Mouse (Mus musculus) neural tube, embryonic 13.5 days (tissue): ENCODE measurements at regions not wholly inside any gene's neighbourhood (a gene's known extent, or its start where the extent isn't known, plus 50 kb on each side); places are given as distances from the start of the nearest gene placed in this dataset.
A peak's percentile ranks its signal among the peaks of the same experiment; 100 is the strongest.

Source experiments
- ATAC-seq: fragments of 200-750 bp; cut with Nextera tagmentation; 2 replicates; pipeline ENCODE4 v1.8.0; 2017; ENCODE audit warnings: low read depth, mild to moderate bottlenecking, moderate TSS enrichment, moderate library complexity
- H3K27ac ChIP-seq: fragments of 300-500 bp; sonication (generic); replicated peaks from 2 replicates; pipeline ENCODE4 v1.5.1; 2015; ENCODE audit warnings: moderate library complexity, mild to moderate bottlenecking, inconsistent platforms
- H3K27me3 ChIP-seq: fragments of 300-500 bp; sonication (generic); 2 replicates; pipeline ENCODE4 v1.6.1; 2015; ENCODE audit warnings: mild to moderate bottlenecking, inconsistent platforms
- H3K36me3 ChIP-seq: fragments of 300-500 bp; sonication (generic); 2 replicates; pipeline ENCODE4 v1.6.1; 2015; ENCODE audit warnings: mild to moderate bottlenecking, inconsistent platforms
- H3K4me1 ChIP-seq: fragments of 300-500 bp; sonication (generic); replicated peaks from 2 replicates; pipeline ENCODE4 v1.6.1; 2015; ENCODE audit warnings: inconsistent platforms
- H3K4me2 ChIP-seq: fragments of 300-500 bp; sonication (generic); 2 replicates; pipeline ENCODE4 v1.6.1; 2015; ENCODE audit warnings: inconsistent platforms, mild to moderate bottlenecking, moderate library complexity
- H3K4me3 ChIP-seq: fragments of 300-500 bp; sonication (generic); 2 replicates; pipeline ENCODE4 v1.5.1; 2015; ENCODE audit warnings: mild to moderate bottlenecking, inconsistent platforms
- H3K9ac ChIP-seq: fragments of 300-500 bp; sonication (generic); 2 replicates; pipeline ENCODE4 v1.6.1; 2015; ENCODE audit warnings: moderate library complexity, mild to moderate bottlenecking, inconsistent platforms
- H3K9me3 ChIP-seq: fragments of 300-500 bp; sonication (generic); 2 replicates; pipeline ENCODE4 v1.6.1; 2016; ENCODE audit warnings: inconsistent platforms
- WGBS: fragments of 180-500 bp; shearing (Covaris S2); methylation state at CpG from one replicate; pipeline ENCODE4 v1.1.7; 2015; 5-methylcytosine and 5-hydroxymethylcytosine counted together

GRCm38 (mm10) chr10:66932544-66932943 lies 163.4 kb upstream of the Jmjd1c start:
- Histone ChIP-seq H3K4me3 (no peak overlapping the region), H3K27ac (no peak overlapping the region), H3K27me3 (no peaks in the 10 kb centered on the region), H3K4me1 (peaks cover 4% of the 10 kb centered on the region; the same call in 1 of the 2 replicates), H3K9me3 (no peaks in the 10 kb centered on the region), H3K36me3 (no peaks in the 10 kb centered on the region), H3K9ac (no peak overlapping the region), H3K4me2 (no peak overlapping the region)
- no peak for ATAC-seq
- 92% methylated on average over 6 of the region's 6 CpGs for WGBS

GRCm38 (mm10) chr10:66933689-66934088 lies 162.2 kb upstream of the Jmjd1c start:
- Histone ChIP-seq H3K4me1 (peaks cover 4% of the 10 kb centered on the region; the same call in 1 of the 2 replicates), H3K4me2 (no peak overlapping the region), H3K4me3 (no peak overlapping the region), H3K27me3 (no peaks in the 10 kb centered on the region), H3K9ac (no peak overlapping the region), H3K36me3 (no peaks in the 10 kb centered on the region), H3K27ac (no peak overlapping the region), H3K9me3 (no peaks in the 10 kb centered on the region)
- ATAC-seq = peak; percentile 61; the same call in 1 of the 2 replicates
- 42% methylated on average over 7 of the region's 7 CpGs for WGBS

- no peak for ATAC-seq
- no peaks in the 10 kb centered on the region for H3K27me3 ChIP-seq
- H3K4me2 ChIP-seq = no peak overlapping the region
- H3K9me3 ChIP-seq = no peaks in the 10 kb centered on the region
- H3K4me3 ChIP-seq = no peak overlapping the region
- no peak overlapping the region for H3K27ac ChIP-seq
- 73% methylated on average over 6 of the region's 6 CpGs for WGBS
- H3K36me3 ChIP-seq = no peaks in the 10 kb centered on the region
- peaks cover 4% of the 10 kb centered on the region; the same call in 1 of the 2 replicates for H3K4me1 ChIP-seq
- H3K9ac ChIP-seq = no peak overlapping the region
Observed at GRCm38 (mm10) chr10:66935731-66936130, 160.2 kb upstream of the Jmjd1c start.

- H3K4me1 ChIP-seq = peaks cover 4% of the 10 kb centered on the region; the same call in 1 of the 2 replicates
- H3K9me3 ChIP-seq = no peaks in the 10 kb centered on the region
- H3K36me3 ChIP-seq = no peaks in the 10 kb centered on the region
- H3K27ac ChIP-seq = no peak overlapping the region
- H3K4me2 ChIP-seq = no peak overlapping the region
- H3K27me3 ChIP-seq = no peaks in the 10 kb centered on the region
- no peak overlapping the region for H3K9ac ChIP-seq
- no peak overlapping the region for H3K4me3 ChIP-seq
- no peak for ATAC-seq
- 87% methylated on average over 13 of the region's 13 CpGs for WGBS
Observed at GRCm38 (mm10) chr10:66937116-66937515, 158.8 kb upstream of the Jmjd1c start.

- Histone ChIP-seq H3K36me3 (no peaks in the 10 kb centered on the region), H3K4me3 (no peak overlapping the region), H3K9me3 (no peaks in the 10 kb centered on the region), H3K27me3 (no peaks in the 10 kb centered on the region), H3K27ac (no peak overlapping the region), H3K4me1 (no peaks in the 10 kb centered on the region), H3K9ac (no peak overlapping the region), H3K4me2 (no peak overlapping the region)
- no peak for ATAC-seq
- 76% methylated on average over 6 of the region's 6 CpGs for WGBS
Observed at GRCm38 (mm10) chr10:66940368-66940767, 155.6 kb upstream of the Jmjd1c start.

- H3K9me3 ChIP-seq = no peaks in the 10 kb centered on the region
Observed at GRCm38 (mm10) chr10:66940922-66941321, 155.0 kb upstream of the Jmjd1c start.

GRCm38 (mm10) chr10:66941974-66942373 lies 154.0 kb upstream of the Jmjd1c start:
- no peak overlapping the region for H3K4me3 ChIP-seq
- ATAC-seq = no peak
- H3K27me3 ChIP-seq = no peaks in the 10 kb centered on the region
- no peak overlapping the region for H3K27ac ChIP-seq
- no peaks in the 10 kb centered on the region for H3K36me3 ChIP-seq
- no peaks in the 10 kb centered on the region for H3K4me1 ChIP-seq
- H3K9ac ChIP-seq = no peak overlapping the region
- 76% methylated on average over 3 of the region's 3 CpGs for WGBS
- no peak overlapping the region for H3K4me2 ChIP-seq
- no peaks in the 10 kb centered on the region for H3K9me3 ChIP-seq

More at GRCm38 (mm10) chr10:66940922-66941321, 155.0 kb upstream of the Jmjd1c start:
- ATAC-seq = no peak
- H3K4me2 ChIP-seq = no peak overlapping the region
- H3K4me1 ChIP-seq = no peaks in the 10 kb centered on the region
- no peaks in the 10 kb centered on the region for H3K27me3 ChIP-seq
- H3K4me3 ChIP-seq = no peak overlapping the region
- H3K9ac ChIP-seq = no peak overlapping the region
- no peaks in the 10 kb centered on the region for H3K36me3 ChIP-seq
- no peak overlapping the region for H3K27ac ChIP-seq
- 84% methylated on average over 5 of the region's 5 CpGs for WGBS

- H3K4me3 ChIP-seq = no peak overlapping the region
- H3K27me3 ChIP-seq = no peaks in the 10 kb centered on the region
- WGBS = 66% methylated on average over 5 of the region's 5 CpGs
- H3K9me3 ChIP-seq = no peaks in the 10 kb centered on the region
- H3K4me2 ChIP-seq = no peak overlapping the region
- no peak for ATAC-seq
- H3K4me1 ChIP-seq = no peaks in the 10 kb centered on the region
- no peaks in the 10 kb centered on the region for H3K36me3 ChIP-seq
- H3K9ac ChIP-seq = no peak overlapping the region
- no peak overlapping the region for H3K27ac ChIP-seq
Observed at GRCm38 (mm10) chr10:66943875-66944274, 152.1 kb upstream of the Jmjd1c start.

GRCm38 (mm10) chr10:66946161-66946560 lies 149.8 kb upstream of the Jmjd1c start:
- no peak for ATAC-seq
- Histone ChIP-seq H3K36me3 (no peaks in the 10 kb centered on the region), H3K9me3 (no peaks in the 10 kb centered on the region), H3K4me2 (no peak overlapping the region), H3K27ac (no peak overlapping the region), H3K4me3 (no peak overlapping the region), H3K27me3 (no peaks in the 10 kb centered on the region), H3K9ac (no peak overlapping the region), H3K4me1 (no peaks in the 10 kb centered on the region)
- 77% methylated on average over 2 of the region's 2 CpGs for WGBS

- Histone ChIP-seq H3K4me3 (no peak overlapping the region), H3K4me2 (no peak overlapping the region), H3K27ac (no peak overlapping the region), H3K27me3 (no peaks in the 10 kb centered on the region), H3K9ac (no peak overlapping the region), H3K36me3 (no peaks in the 10 kb centered on the region), H3K9me3 (no peaks in the 10 kb centered on the region), H3K4me1 (no peaks in the 10 kb centered on the region)
- 97% methylated on average over 2 of the region's 2 CpGs for WGBS
- no peak for ATAC-seq
Observed at GRCm38 (mm10) chr10:66948329-66948728, 147.6 kb upstream of the Jmjd1c start.

GRCm38 (mm10) chr10:66950441-66950840 lies 145.5 kb upstream of the Jmjd1c start:
- no peaks in the 10 kb centered on the region for H3K27me3 ChIP-seq
- H3K9me3 ChIP-seq = no peaks in the 10 kb centered on the region
- H3K4me3 ChIP-seq = no peak overlapping the region
- ATAC-seq = no peak
- H3K27ac ChIP-seq = no peak overlapping the region
- no peaks in the 10 kb centered on the region for H3K36me3 ChIP-seq
- no peak overlapping the region for H3K9ac ChIP-seq
- H3K4me2 ChIP-seq = no peak overlapping the region
- WGBS = 92% methylated on average over 4 of the region's 4 CpGs
- H3K4me1 ChIP-seq = 0 out of 2 replicates have a peak, but pooled peaks cover 3% of the 10 kb centered on the region

- 88% methylated on average over 8 of the region's 8 CpGs for WGBS
- no peaks in the 10 kb centered on the region for H3K9me3 ChIP-seq
- no peaks in the 10 kb centered on the region for H3K36me3 ChIP-seq
- ATAC-seq = no peak
- H3K27ac ChIP-seq = no peak overlapping the region
- H3K9ac ChIP-seq = no peak overlapping the region
- 0 out of 2 replicates have a peak, but pooled peaks cover 3% of the 10 kb centered on the region for H3K4me1 ChIP-seq
- H3K4me2 ChIP-seq = no peak overlapping the region
- no peaks in the 10 kb centered on the region for H3K27me3 ChIP-seq
- no peak overlapping the region for H3K4me3 ChIP-seq
Observed at GRCm38 (mm10) chr10:66951231-66951822, 144.6 kb upstream of the Jmjd1c start.

- H3K9me3 ChIP-seq = no peaks in the 10 kb centered on the region
- no peak overlapping the region for H3K9ac ChIP-seq
- H3K36me3 ChIP-seq = no peaks in the 10 kb centered on the region
- WGBS = 84% methylated on average over 9 of the region's 9 CpGs
- H3K27ac ChIP-seq = no peak overlapping the region
- H3K4me3 ChIP-seq = no peak overlapping the region
- no peaks in the 10 kb centered on the region for H3K27me3 ChIP-seq
- ATAC-seq = no peak
- H3K4me2 ChIP-seq = no peak overlapping the region
- 0 out of 2 replicates have a peak, but pooled peaks cover 3% of the 10 kb centered on the region for H3K4me1 ChIP-seq
Observed at GRCm38 (mm10) chr10:66951935-66952334, 144.0 kb upstream of the Jmjd1c start.
